Mouse (Mus musculus) neutrophil, adult 59 days (primary cell): ENCODE data around the gene Slc9a2. TPM values are rescaled to one million over a fixed set of nuclear protein-coding genes. Genes with fewer than 3 reads are reported as not detected.

Experiments
- total RNA-seq, 2 experiments: library from RNA; stranded (reverse); gene quantifications; 1 replicate in 1 of 2; 2 replicates in 1 of 2; pipeline ENCODE4 v1.2.4; 2023

Gene Slc9a2
- total RNA-seq: under 1 TPM; 0.07 to 0.11 TPM

GRCm38 (mm10) chr1:40680067-40680867 lies at the start of gene Slc9a2:
Gene Slc9a2 (plus strand): TSS chr1:40680574.

GRCm38 (mm10) chr1:40790324-40791141 lies 110.2 kb downstream of the Slc9a2 start, which contains the start of gene Mfsd9:
Gene Mfsd9 (minus strand): TSS chr1:40790687.

GRCm38 (mm10) chr1:40805351-40805750 lies 125.0 kb downstream of the Slc9a2 start, which contains the start of gene Tmem182:
Gene Tmem182 (plus strand): TSS chr1:40805601.

Other genes with a start within 250 kb of the Slc9a2 start
- gene Il18r1, start 215.0 kb upstream of the Slc9a2 start, total RNA-seq: 10 to 100 TPM; 22.7 to 28.9 TPM
- 100 to 1,000 TPM; 191 to 234 TPM for gene Il18rap, start 165.2 kb upstream of the Slc9a2 start, total RNA-seq
- not detected for gene Slc9a4, start 100.5 kb upstream of the Slc9a2 start, total RNA-seq
- 1 to 10 TPM; 3.5 to 3.6 TPM for gene Mfsd9, start 110.1 kb downstream of the Slc9a2 start, total RNA-seq
- not detected for gene Tmem182, start 125.0 kb downstream of the Slc9a2 start, total RNA-seq